Mouse (Mus musculus): ENCODE data around the gene Ube2b.

Gene Ube2b

DNA sequence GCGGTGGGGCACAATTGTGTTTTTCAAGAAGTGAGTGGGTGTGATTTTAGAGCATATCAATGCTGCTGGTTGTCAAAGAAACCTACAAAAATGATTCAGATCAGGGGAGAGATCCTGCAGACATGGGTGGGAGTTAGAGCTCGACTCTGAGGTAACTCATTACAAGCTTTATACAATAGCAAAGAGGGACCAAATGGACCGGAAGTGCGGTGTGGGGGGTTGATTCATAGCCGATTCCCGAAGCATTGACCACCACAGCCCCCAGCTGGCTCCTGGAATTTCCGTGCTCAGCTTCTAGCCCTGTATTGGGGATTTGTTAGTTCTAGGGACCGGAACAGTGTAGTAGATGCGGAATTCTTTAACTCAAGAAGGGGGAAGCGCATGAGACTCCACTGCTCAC is 779 bp upstream of the Ube2b start:
- no peak for TF ChIP-seq GATA4 (IDR thresholded peaks at IDR 0.05; ENCODE audit: insufficient replicate concordance, low read length)

DNA sequence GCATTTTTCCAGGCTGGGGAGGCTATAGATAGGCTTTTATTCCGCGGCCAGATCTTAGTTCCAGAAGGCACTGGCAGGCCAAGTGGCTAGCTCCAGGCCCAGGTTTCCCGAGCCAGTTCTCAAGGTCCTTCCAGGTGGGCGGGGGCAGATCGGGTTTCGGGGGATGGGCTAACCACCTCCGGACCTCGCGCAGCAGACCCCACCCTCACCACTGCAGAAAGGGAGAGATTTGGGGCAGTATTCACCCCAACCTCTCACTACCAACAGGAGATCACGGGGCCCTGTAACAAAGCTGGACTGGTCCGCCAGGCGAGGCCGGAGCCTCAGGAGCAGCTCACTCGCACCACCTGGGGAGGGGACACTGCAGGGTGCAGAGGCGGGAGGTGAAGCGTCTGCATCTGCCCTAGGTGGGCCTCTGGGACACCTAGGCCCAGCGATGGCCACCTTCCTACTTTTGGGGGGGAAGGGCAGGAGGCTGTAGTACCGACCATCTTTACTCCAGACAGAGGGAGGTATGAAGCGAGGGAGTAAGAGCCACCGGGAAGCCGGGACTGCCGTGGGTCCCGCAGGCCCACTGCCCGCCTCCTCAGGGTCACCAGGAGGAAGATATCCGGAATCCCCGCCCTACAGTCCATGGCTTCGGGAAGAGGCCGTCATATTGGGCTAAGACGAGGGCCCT is 812 bp downstream of the Ube2b start:
- TF ChIP-seq GATA4 (IDR thresholded peaks at IDR 0.05; ENCODE audit: insufficient replicate concordance, low read length), result no peak

DNA sequence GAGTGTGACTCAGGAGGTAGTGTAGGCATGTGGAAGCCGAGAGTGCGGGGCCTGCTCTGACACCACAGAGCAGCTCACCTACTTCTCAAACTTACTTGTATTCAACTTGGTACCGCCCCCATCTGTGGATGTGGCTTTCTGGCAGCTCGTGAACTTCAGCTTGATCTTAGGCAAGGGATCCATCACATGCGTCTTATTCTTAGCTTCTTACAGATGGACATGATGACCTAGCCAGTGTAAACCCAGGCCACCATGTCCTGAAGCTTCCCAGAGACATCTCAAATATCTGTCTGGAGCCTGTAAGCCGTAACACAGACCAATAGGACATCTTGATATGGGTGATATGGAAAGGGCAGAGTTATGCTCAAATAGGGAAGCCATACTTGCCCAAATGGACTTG is 28.9 kb downstream of the Ube2b start:
- TF ChIP-seq GATA4 (IDR thresholded peaks at IDR 0.05; ENCODE audit: insufficient replicate concordance, low read length), result no peak

DNA sequence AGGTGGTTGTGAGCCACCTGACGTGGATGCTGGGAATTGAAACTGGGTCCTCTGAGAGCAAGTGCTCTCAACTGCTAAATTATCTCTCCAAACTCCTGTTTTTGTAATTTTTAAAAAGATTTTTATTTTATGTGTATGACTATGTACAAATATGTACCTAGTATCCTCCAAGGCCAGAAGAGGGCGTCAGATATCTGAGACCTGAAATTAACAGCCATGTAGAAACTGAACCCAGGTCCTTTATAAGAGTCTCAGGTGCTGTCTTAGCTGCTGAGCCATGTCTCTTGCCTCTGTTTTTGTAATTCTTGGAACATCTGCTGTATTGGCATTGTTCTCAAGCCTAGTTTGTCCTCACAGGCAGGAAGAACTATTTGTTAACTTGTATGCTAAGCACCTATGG is 31.1 kb downstream of the Ube2b start:
- TF ChIP-seq GATA4 (IDR thresholded peaks at IDR 0.05; ENCODE audit: insufficient replicate concordance, low read length), result no peak

DNA sequence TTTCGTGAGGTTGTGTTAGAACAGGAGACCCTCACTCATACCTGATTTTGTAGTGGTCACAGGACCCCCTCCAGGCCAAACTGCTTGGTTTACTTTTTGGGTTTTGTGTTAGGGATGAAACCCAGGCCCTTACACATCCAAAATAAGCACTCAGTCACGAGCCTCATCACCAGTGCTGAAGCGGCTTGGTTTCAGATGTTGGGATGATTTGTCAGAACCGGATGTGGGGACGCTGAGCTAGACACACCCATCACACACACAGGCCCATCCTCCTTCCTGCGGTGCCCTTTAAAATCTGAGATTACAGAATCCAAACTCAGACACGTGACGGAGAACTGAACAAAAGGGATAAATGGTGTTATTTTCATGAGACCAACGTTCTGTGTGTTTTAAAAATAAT is 31.7 kb downstream of the Ube2b start:
- TF ChIP-seq GATA4 (IDR thresholded peaks at IDR 0.05; ENCODE audit: insufficient replicate concordance, low read length), result no peak

DNA sequence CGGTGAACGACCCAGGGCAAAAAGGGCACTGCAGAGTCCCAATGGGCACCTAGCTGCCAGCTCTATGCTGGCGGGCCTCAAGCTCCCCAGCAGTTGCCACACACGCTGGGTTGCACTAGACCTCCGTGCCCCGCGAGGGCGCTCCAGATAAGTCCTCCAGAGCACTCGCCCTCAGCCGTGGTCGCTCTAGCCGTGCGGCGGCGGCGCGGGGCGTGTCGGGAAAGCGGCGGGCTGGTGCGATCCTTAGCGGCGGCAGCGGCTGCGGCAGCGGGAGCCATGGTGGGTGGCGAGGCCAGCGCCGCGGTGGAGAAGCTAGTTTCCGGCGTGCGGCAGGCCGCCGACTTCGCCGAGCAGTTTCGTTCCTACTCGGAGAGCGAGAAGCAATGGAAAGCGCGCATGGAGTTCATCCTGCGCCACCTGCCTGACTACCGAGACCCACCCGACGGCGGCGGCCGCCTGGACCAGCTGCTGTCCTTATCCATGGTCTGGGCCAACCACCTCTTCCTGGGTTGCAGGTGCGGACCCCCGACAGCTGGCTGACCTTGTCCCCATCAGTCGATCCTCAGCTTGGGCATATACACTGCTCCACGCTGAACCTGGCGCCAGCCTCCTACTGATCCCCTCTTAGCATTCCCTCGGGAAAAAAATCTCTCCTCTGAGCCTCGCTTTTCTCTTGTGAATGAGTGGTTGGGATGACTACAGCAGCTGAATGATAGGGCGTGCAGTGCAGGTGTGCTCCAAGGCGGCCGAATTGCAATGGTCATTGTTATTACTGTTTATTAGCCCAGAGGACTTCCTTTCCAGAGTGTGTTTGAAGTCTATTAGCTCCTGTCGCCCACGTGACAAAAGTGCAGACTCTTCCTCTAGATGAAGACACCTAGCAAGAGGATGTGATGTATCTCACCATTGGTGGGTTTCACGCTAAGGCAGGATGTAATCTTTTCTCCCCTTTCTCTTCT is 32.8 kb downstream of the Ube2b start, which contains the start of gene Cdkn2aipnl:
Gene Cdkn2aipnl, plus strand, starts transcription at position 219 of the 959 bp plus-strand sequence.
- TF ChIP-seq GATA4 (IDR thresholded peaks at IDR 0.05; ENCODE audit: insufficient replicate concordance, low read length), result peak; percentile 53; the same call in 1 of the 2 replicates

DNA sequence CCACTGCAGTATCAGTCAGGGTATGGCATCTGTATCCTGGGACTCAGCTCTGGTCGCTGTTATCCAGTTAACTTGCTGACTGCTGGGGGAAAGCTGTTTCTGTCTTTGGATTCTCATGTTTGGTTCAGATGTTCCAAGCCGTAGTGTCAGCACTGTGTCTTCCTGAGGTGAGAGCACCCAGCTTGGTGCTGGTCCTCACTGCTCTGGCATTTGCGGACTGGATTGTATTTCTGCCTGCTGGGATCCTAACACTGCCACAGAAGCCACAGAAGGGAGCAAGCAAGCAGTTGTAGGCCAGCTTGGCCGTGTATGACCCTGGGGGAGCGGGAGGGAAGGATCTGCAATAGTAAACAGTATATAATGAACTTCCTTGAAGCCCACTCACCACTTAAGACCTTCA is 33.9 kb downstream of the Ube2b start:
- no peak for TF ChIP-seq GATA4 (IDR thresholded peaks at IDR 0.05; ENCODE audit: insufficient replicate concordance, low read length)

DNA sequence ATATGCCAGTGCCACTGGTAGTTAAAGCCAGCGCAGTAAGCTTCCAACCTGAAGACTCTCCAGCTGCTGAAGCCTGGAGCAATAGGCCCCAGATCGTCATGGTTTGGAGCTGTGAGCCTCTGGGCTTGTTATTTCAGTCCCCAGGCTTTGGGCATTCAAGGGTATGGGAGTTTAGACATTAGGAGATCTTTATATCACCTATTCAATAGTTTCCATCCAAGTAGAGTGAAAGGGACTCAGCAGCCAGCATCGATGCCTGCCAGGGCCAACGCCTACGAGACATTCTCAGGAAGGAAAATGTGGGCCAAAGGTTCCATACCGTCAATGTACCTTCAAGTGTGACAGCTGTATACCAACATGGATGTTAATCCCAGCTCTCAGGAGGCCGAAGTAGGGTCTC is 38.3 kb downstream of the Ube2b start:
- no peak for TF ChIP-seq GATA4 (IDR thresholded peaks at IDR 0.05; ENCODE audit: insufficient replicate concordance, low read length)

DNA sequence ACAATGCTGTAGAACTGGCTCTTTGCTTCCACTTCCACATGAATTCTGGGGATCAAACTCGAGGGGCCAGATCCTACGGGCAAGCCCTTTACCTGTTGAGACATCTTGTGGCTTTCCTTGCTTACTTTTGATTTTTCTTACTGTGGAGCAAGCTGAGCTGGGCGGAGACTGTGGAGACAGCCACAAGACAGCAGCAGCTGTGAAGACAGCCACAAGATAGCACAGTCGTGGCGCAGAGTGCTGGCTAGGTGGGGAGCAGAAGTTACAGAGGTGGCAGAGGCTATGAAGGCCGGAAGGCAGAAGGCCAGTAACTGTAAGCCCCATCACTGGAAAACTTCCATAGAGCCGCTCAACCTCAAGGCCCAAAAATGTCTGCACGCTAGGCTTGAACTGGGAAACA is 38.8 kb downstream of the Ube2b start:
- no peak for TF ChIP-seq GATA4 (IDR thresholded peaks at IDR 0.05; ENCODE audit: insufficient replicate concordance, low read length)

DNA sequence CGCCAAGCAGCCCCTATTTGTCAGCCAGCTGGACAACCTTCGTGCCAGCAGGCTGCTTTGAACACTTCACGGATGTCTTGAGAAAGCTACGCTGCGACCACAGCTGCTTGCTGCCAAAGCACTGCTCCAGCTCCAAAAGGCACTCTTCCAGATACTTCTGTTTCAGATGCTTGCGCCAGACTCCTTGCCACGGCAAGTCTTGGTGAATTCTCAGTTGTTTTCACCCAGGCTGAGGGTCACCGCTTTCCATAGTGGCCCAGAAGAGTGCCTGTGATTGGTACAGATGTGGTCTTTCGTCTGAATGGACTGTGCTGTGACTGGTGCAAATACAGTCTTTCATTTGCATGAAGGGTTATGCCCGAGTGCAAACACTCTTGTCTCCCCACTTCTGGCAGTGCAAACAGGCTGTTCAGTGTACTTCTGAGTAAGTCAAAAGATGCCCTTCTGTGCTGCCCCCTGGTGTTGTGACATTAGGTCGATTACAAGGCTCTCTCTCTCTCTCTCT is 39.5 kb downstream of the Ube2b start:
- TF ChIP-seq GATA4 (IDR thresholded peaks at IDR 0.05; ENCODE audit: insufficient replicate concordance, low read length), result no peak

DNA sequence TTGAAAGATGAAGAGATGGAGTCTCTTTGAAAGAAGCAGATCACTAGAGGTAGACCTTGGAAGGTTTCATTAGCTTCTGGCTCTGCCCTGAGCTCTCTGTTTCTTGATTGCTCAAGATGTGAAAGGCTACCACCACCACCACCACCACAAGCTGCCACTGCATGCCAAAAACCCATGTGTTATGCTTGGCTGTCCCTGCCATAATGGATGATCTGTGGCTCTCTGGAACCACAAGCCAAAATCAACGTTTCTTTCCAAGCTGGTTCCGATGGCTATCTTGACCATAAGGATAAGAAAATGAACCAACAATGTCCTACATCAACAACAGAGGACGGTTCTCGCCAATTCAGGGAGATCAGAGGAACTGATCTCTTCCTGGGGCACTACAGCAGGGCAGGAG is 40.5 kb downstream of the Ube2b start:
- no peak for TF ChIP-seq GATA4 (IDR thresholded peaks at IDR 0.05; ENCODE audit: insufficient replicate concordance, low read length)

DNA sequence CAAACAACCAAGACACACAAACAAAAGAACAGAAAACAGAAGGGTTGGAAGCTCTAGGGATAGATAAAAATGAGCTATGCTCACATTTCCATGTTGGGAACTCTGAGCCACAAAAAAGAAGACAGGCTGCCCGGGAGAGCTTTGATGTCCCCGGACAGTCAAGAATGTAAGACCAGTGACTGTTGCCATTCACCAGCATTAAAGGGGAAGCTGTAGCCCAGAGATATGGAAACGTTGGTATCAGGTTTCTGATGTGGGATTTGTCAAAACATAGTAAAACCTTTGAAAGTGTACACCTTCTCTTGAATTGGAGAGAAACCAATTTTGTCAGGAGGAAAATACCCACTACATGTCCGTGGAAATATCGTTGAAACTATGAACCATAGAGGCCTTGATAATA is 41.1 kb downstream of the Ube2b start:
- TF ChIP-seq GATA4 (IDR thresholded peaks at IDR 0.05; ENCODE audit: insufficient replicate concordance, low read length), result no peak

DNA sequence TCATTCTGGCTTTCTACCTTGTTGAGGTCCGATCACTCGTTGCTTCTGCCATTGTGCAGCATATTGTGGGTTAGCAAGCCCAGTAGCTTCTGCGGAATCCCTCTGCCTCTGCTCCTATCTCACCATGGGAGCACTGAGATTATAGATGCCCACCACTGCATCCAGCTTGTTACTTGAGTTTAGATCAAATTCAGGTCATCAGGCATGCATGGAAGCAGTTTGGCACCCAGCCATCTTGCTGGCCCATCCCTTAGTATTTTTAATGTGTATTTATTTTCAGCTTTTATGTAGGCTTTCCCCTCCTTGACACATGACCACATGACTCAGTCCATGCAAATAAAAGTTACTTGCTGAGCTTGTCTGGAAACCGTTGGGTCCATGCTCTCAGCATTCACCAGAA is 42.8 kb downstream of the Ube2b start:
- no peak for TF ChIP-seq GATA4 (IDR thresholded peaks at IDR 0.05; ENCODE audit: insufficient replicate concordance, low read length)

DNA sequence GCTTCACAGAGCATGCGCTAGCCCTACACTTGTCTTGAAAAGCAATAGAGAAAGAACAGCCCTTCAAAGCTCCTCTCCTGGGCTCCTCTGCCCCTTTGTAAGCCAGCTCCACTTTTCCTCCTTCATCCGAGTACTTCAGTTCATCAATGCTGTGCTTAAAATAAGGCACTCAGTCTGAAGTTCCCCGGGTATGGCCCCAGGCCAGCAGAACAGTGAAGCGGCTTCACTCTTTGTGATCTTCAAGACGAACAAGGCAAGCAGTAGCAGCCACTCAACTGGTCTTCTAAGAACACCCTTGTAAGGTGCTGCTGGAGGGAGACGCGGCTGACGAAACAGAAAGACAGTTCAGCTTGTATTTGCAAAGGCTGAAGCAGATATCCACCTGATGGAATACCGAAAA is 44.5 kb downstream of the Ube2b start:
- no peak for TF ChIP-seq GATA4 (IDR thresholded peaks at IDR 0.05; ENCODE audit: insufficient replicate concordance, low read length)

DNA sequence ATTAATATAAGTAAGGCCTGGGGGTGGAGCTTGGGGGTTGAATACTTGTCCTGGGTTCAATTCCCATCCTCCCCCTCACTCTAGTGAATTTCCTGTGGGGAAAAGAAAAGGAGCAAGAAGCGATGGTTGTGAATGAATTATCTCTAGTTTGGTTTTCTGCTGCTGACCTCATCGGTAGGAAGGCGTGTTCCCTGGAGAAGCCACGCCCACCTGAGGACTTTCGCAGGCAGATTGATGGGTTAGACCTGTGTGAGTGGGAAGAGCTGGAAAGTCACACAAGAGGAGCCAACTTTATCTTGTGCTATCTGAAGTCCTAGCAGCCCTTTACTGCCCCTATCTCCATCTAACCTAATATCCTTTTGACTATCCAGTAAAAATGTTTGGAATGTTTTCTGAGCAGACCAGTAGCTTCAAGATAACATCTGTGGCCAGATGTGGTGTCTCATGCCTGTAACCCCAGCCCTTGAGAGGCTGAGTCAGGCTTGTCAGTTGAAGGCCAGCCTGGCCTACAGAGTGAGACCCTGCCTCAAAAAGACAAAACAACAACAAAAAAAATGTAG is 48.6 kb downstream of the Ube2b start:
- no peak for TF ChIP-seq GATA4 (IDR thresholded peaks at IDR 0.05; ENCODE audit: insufficient replicate concordance, low read length)

DNA sequence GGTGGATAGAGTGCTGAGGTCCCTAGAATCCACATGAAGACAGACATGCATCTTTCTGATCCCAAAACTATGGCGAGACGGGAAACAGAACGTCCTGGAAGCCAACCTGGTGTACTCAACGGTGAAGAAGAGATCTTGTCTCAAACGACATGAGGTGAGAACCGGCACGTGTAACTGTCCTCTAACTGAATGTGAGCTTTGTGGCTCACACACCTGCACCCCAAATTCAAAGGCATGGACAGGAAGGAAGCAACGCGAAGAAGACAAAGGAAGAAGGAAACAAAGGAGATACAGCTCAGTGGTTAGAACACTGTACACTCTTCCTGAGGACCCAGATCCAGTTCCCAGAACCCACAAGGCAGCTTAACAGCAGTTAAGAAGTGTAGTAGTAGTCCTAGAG is 50.6 kb downstream of the Ube2b start:
- TF ChIP-seq GATA4 (IDR thresholded peaks at IDR 0.05; ENCODE audit: insufficient replicate concordance, low read length), result no peak
